Mouse (Mus musculus) v-Abl transformed pro-B cells (cell line): ENCODE results near the gene Zfp213.
"Not testable (repeated sequence)": the region's sequence is repeated elsewhere in the genome, so short reads cannot be mapped to it uniquely, and the experiment has no call there.

Experiments
- in situ Hi-C, 2 experiments: fragments of 400-800 bp; cut with MboI; formaldehyde crosslinking; loops; one replicate each; pipeline ENCODE4 v1.15.1; 2025; ENCODE audit not compliant: unreplicated experiment in 2 of 2

The Zfp213 gene

DNA sequence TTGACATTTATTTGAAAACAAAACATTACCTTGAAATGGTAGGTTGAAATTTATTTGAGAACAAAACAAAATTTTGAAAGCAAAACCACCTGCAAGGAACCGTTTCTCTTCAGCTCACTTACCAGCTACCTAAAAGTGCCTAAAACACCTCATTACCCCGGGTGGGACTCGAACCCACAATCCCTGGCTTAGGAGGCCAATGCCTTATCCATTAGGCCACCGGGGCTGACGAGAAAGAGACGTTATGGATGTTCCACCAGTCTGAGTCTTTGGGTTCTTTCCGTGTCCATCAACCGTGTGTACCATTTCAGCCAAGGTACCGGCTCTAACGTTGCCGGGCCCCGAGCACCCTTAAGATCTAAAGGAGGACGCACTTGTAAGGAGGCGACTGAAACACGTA, 15.4 kb downstream of the Zfp213 start:
- in situ Hi-C loops: loop anchor here in 1 of 2 experiments (5.0 to 10.0 kb wide), 3 partner anchors 356 to 1384 kb away; partner anchors contain the start of genes Zfp40 and Zfp947

DNA sequence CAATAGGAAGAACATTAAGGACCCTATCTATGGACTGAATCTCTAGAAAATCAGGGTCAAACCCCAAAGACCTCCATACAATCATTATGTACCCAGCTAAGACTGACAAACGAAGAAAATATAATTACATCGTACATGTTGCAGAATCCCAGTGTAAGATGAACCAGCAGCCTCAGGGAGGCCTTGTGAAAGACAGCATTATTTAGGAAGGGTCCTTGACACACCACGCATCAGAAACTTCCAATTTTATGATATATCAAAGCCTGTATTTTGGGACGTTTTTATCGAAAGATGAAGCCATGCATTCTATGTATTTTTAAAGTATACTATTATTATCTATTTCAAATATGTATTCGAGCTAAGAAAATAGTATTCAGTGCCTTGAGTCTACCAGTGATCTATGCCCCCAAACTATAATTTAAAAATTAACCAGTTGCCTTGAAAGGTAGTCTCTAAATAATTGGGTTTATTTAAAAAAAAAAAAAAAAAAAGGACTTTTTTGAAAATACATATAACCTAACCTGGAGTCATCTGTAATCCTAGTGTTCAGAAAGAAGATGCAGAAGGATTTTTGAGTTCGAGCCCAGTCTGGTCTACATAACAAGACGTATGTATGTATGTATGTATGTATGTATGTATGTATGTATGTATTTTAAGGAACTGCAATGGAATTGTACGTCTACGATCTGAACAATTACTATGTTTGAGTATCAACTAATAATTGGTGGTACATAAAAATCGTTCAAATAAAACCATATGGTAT, 16.2 kb downstream of the Zfp213 start:
- in situ Hi-C loops: loop anchor here in 1 of 2 experiments (5.0 to 10.0 kb wide), 3 partner anchors 356 to 1383 kb away; partner anchors contain the start of genes Zfp40 and Zfp947

DNA sequence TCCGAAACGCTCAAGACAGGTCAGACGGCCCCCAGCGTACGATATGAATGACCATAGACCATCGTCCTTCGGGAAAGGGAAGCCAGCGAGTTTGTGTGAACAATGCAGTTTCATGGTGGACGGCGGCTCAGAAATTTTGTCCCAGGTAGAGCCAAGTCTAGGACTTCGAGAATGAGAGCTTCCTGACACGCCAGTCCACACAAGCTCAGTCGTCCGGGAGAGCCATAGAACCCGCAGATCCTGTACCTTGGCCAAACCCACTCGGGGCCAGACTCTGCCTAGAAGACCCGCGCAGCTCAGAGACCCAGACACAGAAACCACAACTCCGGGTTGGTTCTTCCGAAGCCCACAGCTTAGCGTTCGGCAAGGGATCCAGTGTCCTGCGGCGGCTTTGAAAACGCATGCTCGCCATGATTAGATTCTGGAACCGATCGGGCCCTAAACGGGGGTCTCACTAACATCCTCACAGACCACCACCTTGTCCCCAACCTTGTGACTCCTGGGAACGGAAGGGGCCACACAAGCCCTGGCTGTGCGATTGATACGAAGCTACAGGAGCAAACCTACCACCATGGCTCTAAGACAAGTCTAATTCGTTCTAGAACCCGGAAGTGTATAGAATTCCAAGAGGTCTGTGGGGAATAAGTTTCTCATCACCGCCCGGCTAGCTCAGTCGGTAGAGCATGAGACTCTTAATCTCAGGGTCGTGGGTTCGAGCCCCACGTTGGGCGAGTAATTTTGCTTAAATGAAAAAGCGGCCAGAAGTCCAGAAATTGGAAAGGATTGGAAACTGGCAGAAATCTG, 17.1 kb downstream of the Zfp213 start:
- in situ Hi-C loops: loop anchor here in 1 of 2 experiments (5.0 to 10.0 kb wide), 3 partner anchors 355 to 1382 kb away; partner anchors contain the start of genes Zfp40 and Zfp947

DNA sequence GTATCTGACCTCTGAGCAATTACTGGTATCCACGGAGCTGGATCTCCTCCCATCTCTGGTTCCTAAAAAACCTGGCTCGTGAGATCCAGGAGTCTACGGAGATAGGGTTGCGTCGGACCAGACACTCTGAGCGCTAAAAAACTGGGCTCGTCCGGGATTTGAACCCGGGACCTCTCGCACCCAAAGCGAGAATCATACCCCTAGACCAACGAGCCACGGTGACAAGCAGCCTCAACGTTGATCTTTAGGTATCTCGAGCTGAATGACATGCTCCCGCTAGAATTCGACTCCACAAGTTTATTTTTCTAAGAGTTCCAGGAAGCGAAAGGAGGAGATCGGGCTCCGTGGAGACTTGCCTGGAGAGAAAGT, 17.7 kb downstream of the Zfp213 start:
- in situ Hi-C loops: loop anchor here in 1 of 2 experiments (5.0 to 10.0 kb wide), 3 partner anchors 354 to 1382 kb away; partner anchors contain the start of genes Zfp40 and Zfp947

DNA sequence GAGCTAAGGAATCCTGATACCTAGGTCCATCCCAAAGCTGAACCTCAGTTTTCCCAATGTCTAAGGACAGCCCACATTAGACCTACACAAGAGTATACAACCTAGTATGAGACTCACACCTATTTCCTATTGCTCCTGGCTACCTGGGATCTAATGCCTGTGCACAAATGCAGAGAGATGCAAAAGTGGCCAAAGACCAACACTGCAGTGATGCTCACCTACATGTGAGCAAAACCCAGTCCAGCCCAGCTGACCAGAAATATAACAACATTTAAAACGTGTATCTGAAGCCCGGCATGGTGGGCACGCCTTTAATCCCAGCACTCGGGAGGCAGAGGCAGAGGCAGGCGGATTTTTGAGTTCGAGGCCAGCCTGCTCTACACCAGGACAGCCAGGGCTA, 18.2 kb downstream of the Zfp213 start:
- in situ Hi-C loops: loop anchor here in 1 of 2 experiments (5.0 to 10.0 kb wide), 3 partner anchors 354 to 1381 kb away; partner anchors contain the start of genes Zfp40 and Zfp947

DNA sequence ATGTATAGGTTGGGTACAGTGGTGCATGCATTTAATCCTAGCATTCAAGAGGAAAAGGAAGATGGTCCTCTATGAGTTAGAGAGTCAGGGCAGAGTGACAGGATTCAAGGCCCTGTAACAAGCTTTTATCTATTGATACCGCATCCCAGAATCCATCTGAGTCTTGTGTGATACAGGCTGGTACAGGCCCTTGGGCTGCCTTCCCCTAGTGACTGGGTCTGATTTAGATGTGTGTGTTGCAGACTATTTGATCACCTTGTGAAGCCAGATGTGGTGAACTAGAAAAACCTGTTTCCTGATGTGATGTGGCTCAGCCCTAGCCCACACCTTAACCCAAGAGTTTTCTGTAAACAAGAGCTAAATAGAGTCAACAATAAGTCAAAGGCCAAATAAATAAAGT, 19.3 kb downstream of the Zfp213 start:
- in situ Hi-C loops: loop anchor here in 1 of 2 experiments (5.0 to 10.0 kb wide), 3 partner anchors 352 to 1380 kb away; partner anchors contain the start of genes Zfp40 and Zfp947

DNA sequence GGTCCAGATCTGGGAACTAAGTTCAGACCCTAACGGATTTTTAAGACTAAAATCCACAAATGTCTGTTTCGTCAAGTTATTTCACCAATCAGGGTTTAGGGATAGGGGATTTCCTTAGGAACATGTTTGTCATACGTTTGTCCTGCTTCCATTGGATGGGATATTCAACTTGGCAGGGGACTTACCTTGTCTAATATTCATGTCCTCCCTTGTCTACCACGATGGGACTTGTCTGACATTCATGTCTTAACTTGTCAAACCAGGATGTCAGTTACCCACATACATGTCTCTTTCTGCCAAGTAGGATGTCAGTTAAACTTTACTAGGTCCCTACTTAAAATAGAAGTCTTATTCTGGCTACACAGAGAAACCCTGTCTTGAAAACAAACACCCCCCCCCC, 20.1 kb downstream of the Zfp213 start:
- in situ Hi-C loops: loop anchor here in 1 of 2 experiments (10.0 kb wide), 2 partner anchors 809 to 1379 kb away; partner anchors contain the start of gene Zfp947

DNA sequence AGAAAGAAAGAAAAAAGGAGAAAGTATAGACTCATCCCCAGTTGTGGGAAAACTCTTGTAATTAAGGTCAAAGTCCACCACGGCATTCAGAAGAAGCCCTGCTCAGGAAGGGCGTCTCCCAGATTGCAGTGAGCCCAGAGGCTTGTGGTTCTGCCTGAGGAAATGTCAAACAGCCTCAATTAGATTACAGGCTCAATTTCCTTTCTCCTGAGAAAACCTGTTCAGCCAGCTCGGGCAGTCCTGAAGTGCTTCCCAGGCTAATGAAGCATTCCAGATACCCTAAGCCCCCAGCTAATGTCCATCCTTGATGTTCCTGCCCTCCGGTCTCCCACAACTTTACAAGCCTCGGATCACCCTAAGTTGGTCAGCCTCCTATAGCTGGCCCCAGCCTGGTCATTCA, 20.7 kb downstream of the Zfp213 start:
- in situ Hi-C loops: loop anchor here in 1 of 2 experiments (10.0 kb wide), 2 partner anchors 809 to 1379 kb away; partner anchors contain the start of gene Zfp947

DNA sequence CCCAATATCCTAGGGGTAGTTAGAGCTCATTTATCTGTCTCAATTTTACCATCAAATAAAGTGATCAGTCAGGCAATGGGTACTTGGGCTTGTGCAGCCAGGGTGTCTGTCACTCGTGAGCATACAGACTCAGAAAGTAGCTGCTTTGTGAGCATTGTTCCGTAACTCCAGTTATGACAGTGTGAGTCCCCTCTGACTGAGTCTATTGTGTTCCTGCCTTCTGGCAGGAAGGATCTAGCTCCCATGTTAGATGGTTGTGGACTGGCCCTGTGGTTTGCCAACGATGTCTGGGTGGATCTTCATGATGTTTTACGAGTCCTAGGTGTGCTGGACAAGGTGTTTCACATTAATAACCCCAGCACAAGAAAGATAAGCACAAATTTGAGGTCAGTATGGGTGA, 21.2 kb downstream of the Zfp213 start:
- in situ Hi-C loops: loop anchor here in 1 of 2 experiments (10.0 kb wide), 2 partner anchors 808 to 1378 kb away; partner anchors contain the start of gene Zfp947

DNA sequence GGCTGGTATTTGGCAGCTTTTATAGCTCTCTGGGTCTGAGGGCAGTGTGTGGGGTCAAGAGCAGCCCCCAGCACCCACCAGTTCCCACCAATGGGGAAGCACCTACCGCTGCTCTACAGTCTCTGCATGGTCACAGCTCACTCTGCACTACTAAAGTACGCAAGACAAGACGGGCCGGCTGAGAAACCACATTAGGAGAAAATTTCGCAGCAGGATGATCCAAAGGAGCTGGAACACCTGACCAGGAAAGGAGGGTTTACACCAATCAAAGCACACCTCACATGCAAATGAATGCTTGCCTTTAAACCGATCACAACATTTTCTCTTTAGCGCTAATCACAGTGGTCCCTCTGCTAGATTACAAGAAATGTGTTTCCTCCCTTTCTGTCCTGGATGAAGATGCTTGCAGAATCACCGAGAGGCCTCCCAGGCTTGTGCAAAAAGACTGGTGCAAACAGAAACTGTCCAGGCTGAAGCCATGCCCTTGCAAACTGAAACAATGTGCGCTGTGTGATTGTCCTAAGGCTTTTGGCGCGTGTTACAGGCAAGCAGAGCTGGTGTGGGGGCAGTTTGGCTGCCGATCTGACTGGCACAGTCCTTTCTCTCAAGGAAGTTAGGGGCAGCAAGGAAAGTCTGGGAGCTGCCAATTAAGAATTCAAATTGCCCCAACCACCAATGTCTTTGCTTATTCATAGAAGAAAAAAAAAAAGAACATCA, 21.9 kb downstream of the Zfp213 start:
- in situ Hi-C loops: loop anchor here in 1 of 2 experiments (10.0 kb wide), 2 partner anchors 807 to 1377 kb away; partner anchors contain the start of gene Zfp947

DNA sequence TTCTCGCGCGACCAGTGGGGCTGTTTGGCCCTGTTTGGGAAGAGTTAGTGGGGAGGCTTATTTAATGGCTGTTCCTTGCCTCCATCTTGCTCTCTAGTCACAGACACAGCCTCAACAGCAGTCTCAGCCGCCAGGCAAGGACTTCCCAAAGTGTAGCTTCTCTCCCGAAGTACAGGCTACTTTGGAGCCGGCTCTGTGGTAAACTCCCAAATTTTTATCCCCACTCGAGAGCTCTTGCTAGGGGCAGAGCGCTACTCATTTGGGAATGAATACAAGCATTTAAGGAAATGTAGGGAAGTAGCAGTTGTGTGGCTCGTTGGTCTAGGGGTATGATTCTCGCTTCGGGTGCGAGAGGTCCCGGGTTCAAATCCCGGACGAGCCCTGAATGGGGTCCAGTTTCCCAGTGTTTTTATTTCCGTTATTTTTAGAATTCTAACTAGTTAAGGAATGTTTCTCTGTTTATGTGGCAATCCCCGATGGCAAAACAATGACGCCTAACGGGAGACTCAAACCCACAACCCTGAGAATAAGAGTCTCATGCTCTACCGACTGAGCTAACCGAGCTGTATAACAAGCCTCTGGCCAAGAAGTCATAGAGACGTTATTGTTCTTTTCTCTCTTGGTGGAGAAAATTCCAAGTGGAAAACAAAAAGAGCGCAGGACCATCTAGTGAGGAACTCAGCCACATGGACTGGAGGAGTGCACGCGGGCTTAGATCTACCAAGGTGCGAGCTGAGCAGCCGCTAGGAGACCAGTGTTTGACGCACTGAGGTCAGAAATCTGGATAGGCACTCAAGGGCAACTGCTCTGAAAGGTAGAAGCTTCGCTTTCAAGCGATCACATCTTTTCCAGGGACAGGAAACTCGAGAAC, 23.2 kb downstream of the Zfp213 start:
- in situ Hi-C loops: loop anchor here in 1 of 2 experiments (10.0 kb wide), 2 partner anchors 806 to 1376 kb away; partner anchors contain the start of gene Zfp947

DNA sequence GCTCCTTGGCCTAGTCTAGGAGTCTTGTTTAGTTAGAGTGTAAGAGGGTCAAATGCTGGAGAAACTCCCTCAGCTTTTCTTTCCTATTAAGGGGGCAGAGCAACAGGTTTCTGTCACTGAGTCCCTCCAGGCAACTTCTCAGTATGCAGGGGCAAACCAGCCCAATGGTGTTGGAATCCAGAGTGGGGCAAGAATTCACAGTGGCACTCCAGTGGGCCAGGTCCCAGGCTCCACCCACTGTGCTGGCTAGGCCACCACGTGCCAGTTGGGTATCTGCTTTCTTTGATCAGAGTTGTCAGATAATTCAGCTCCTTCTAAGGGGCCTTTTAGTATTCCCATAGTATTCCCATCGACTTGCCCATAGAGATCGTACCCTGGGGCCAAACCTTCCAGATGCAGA, 23.9 kb downstream of the Zfp213 start:
- in situ Hi-C loops: loop anchor here in 1 of 2 experiments (10.0 kb wide), 2 partner anchors 805 to 1375 kb away; partner anchors contain the start of gene Zfp947

DNA sequence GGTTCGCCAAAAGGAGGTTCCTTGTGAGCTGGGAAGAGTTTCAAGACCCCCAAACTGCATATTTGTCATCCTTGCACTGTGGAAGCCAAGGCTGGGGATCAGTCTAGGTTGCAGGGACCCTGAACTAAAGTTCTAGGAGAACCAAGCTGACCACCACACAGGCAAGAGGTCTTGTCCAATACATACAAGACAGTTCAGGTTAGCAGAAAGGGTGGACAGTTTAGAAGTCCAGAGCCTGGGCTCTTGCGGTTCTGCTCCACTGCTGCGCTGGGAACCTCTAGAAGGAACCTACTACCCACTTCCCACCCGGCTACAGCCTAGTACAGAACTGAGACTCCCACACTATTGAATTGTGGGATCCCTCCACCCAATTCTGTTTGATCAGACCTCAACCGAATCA, 24.4 kb downstream of the Zfp213 start:
- in situ Hi-C loops: loop anchor here in 1 of 2 experiments (10.0 kb wide), 2 partner anchors 805 to 1375 kb away; partner anchors contain the start of gene Zfp947

DNA sequence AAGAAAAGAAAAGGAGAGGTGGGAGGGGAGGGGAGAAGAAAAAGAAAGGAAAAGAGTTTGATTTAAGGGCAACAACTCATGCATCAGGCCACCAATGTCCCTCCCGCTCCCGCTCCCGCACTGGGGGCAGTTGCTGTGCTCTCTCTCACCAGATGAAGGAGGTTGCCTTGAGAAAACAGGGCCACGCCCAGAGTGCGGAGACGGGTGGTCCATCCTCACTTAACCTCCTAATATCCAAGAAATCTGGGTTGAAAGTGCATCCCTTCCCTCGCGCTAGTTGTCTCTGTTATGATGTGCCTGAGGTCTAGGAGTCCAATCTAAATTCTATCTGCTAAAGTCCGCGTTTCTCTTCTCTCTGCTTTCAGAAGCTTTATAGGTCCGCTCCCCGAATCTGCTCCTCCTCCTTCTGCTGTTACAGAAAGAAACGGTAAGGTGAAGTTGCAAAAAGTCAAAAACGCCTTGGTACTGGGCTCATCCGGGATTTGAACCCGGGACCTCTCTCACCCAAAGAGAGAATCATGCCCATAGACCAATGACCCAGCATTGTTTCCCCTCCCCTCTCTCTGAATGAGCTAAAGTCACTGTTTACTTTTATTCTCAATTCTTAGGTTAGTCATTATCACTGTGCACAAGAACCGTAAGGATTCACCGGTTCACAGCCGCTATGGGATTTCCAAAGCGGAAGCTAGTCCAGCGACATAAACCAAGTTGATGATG, 25.6 kb downstream of the Zfp213 start:
- in situ Hi-C loops: no loop called here

DNA sequence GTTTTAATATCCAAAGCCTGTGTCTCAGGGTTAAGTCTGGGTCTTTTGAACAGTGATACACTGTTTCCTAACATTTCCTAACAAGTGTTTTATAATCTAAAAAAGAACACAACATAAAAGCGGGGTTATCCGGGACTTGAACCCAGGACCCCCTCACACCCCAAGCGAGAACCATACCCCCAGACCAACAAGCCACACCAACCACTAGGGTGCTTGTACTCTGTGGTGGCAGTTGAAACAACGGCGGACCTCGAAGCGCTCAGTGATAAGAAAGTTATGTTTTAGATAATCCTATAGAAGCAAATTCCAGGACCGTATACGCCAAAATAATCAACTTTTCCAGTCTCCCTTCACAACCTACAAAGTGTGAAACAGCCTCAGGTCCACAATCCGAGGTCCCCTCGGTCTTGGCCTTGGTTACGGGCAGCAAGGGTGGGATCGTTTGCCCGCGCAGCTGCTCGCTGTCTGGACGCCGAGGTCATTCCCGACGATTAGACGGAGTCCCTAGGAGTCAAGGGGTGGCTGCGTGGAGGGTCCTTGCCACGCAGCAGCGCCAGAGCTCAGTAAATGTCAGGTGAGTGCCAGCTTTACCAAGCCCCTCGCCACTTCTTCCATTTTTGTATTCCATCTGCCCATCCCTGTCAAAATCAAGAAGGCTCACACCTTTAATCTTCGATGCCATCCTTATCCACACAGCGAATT, 26.3 kb downstream of the Zfp213 start:
- in situ Hi-C loops: no loop called here

DNA sequence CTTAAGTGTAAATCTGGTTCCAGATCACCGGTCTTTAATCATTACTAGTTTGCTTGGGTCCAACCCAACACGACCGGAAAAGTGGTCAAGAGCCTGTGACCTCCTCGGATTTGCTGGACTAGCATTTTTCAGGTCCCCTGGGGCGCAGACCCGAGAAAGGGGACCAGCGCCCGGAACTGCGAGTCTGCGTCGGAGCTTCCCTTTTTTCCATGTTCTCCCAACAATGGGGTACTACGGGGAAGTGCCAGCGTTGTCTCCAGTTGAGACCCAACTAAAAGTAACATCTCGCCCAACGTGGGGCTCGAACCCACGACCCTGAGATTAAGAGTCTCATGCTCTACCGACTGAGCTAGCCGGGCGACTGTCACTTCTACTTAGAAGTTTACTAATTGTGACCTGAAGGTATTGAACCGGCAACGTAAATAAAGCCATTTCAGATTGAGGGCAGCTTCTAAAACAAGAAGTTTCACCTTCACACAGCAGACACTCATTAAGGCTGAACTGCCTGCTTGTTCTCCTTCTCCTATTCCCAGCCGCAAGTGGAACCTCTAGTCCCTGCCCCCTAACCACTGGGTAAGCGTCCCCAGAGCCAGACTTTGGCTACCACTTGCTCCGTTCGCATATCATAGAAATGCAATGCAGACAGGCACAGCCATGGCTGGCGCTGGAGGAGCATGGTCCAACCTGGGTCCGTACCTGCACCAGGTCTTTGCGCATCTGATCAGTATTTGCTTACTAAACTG, 28.8 kb downstream of the Zfp213 start:
- in situ Hi-C loops: not testable (repeated sequence)
